Mouse (Mus musculus) embryonic facial prominence, embryonic 15.5 days (tissue): ENCODE data around the gene Uaca. TPM values are rescaled to one million over a fixed set of nuclear protein-coding genes. Genes with fewer than 3 reads are reported as not detected.
A peak's percentile ranks its signal among the peaks of the same experiment; 100 is the strongest.

Experiments
- ATAC-seq: fragments of 200-750 bp; cut with Nextera tagmentation; 2 replicates; pipeline ENCODE4 v1.8.0; 2017; ENCODE audit warnings: low read depth, moderate TSS enrichment; ENCODE audit not compliant: insufficient number of reproducible peaks, low FRiP score, low TSS enrichment
- H3K27ac ChIP-seq: fragments of 300-500 bp; sonication (generic); replicated peaks from 2 replicates; pipeline ENCODE4 v1.5.1; 2015; ENCODE audit warnings: mild to moderate bottlenecking, inconsistent platforms
- H3K27me3 ChIP-seq: fragments of 300-500 bp; sonication (generic); 2 replicates; pipeline ENCODE4 v1.6.1; 2015; ENCODE audit warnings: inconsistent platforms
- H3K36me3 ChIP-seq: fragments of 300-500 bp; sonication (generic); 2 replicates; pipeline ENCODE4 v1.6.1; 2015; ENCODE audit warnings: mild to moderate bottlenecking, inconsistent platforms
- H3K4me1 ChIP-seq: fragments of 300-500 bp; sonication (generic); 2 replicates; pipeline ENCODE4 v1.6.1; 2015; ENCODE audit warnings: inconsistent platforms
- H3K4me2 ChIP-seq: fragments of 300-500 bp; sonication (generic); replicated peaks from 2 replicates; pipeline ENCODE4 v1.6.1; 2015; ENCODE audit warnings: mild to moderate bottlenecking, inconsistent platforms
- H3K4me3 ChIP-seq: fragments of 300-500 bp; sonication (generic); replicated peaks from 2 replicates; pipeline ENCODE4 v1.5.1; 2015; ENCODE audit warnings: mild to moderate bottlenecking, inconsistent platforms
- H3K9ac ChIP-seq: fragments of 300-500 bp; sonication (generic); 2 replicates; pipeline ENCODE4 v1.6.1; 2015; ENCODE audit warnings: inconsistent platforms
- H3K9me3 ChIP-seq: fragments of 300-500 bp; sonication (generic); replicated peaks from 2 replicates; pipeline ENCODE4 v1.6.1; 2016; ENCODE audit warnings: inconsistent platforms
- WGBS: fragments of 180-500 bp; shearing (Covaris S2); methylation state at CpG from one replicate; pipeline ENCODE4 v1.1.7; 2015; 5-methylcytosine and 5-hydroxymethylcytosine counted together
- polyA plus RNA-seq: library from polyadenylated mRNA; unstranded; fragments of >200 nt; fragmentation: Nextera tagmentation; extraction: Ambion mirVana; gene quantifications from 2 replicates; pipeline ENCODE4 v1.2.1, GENCODE M21; 2015

Gene Uaca
- polyA plus RNA-seq, 1 experiment from 2014 or later: 33.9 TPM

DNA sequence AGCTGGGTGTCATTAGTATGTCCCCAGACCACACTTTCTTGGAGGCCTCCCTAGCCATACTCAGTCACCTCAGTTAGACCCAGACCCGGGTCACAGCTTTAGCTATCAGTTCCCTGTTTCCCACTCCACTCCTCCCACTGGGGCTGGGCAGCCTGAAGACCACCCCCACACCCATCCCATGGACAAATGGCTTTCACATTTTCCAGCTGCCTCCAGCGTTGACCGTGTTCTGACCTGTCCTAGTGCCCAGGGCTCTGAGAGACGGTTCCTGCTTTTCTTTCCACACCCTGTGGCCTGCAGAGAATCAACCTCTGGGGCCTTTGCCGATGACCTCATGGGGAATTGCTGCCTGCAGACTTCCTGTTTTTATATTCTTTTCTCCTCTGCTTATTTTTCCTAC is 36.5 kb upstream of the Uaca start:
- H3K4me2 ChIP-seq: no peak overlapping the region
- no peak overlapping the region for H3K27ac ChIP-seq
- H3K4me1 ChIP-seq: peaks cover 13% of the 10 kb centered on the region
- no peak overlapping the region for H3K9ac ChIP-seq
- 29% methylated on average over 5 of the region's 5 CpGs for WGBS
- H3K9me3 ChIP-seq: no peaks in the 10 kb centered on the region
- H3K4me3 ChIP-seq: no peak overlapping the region
- no peaks in the 10 kb centered on the region for H3K27me3 ChIP-seq
- H3K36me3 ChIP-seq: no peaks in the 10 kb centered on the region
- ATAC-seq: peak; percentile 34; the same call in 1 of the 2 replicates

DNA sequence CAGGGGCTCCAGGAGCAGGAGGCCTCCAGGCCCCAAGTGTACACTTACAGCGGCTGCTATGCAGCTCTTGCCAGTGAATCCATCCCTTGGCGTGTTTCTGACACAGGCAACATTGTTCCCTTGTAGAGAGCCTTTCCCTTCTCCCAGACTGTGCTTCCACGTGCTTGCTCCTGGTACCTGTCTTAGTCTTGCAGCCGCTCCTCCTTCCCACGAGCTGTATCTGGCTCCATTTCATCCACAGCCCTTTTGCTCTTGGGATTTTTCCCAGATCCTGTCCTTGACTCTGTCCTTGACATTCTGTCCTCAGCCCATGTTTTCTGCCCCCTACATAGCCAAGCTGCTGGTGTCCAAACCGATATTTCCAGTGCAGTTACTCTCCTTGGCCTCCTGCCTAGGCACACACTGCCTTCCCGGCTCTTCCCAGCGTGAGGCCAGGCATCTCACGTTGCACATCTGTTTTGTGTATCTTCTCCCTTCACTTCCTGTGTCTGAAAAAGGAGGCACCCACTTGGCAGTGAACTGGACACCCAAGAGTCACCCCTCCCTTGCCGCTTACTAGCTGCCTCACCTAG is 34.8 kb upstream of the Uaca start:
- H3K4me2 ChIP-seq: no peak overlapping the region
- no peaks in the 10 kb centered on the region for H3K9me3 ChIP-seq
- H3K4me1 ChIP-seq: peaks cover 13% of the 10 kb centered on the region

DNA sequence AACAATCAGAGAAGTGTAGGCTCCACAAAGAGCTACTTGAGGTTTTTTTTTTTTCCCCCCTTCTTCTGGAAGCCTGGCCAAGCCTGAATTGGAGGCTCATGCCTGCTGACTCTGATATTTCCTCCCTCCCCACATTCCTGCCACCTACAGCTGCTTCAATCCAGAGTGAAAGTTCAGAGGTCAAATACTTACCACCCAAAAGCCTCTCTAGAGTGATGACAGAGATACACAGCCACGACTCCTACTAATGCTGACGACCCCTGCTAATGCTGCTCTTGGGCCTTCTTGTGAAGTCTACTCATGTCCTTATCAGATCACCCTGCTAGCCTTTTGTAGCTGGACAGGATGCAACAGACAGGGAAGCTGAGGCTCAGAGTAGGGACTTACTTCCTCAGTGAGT is 29.2 kb upstream of the Uaca start:
- Histone ChIP-seq H3K27ac (no peak overlapping the region), H3K4me2 (no peak overlapping the region), H3K36me3 (no peaks in the 10 kb centered on the region), H3K4me1 (peaks cover 7% of the 10 kb centered on the region; the same call in 1 of the 2 replicates), H3K9ac (no peak overlapping the region), H3K4me3 (no peak overlapping the region), H3K27me3 (no peaks in the 10 kb centered on the region), H3K9me3 (no peaks in the 10 kb centered on the region)
- no peak for ATAC-seq
- WGBS: 18% methylated on average over 2 of the region's 2 CpGs

More for the DNA sequence above, 34.8 kb upstream of the Uaca start:
- Histone ChIP-seq H3K27ac (no peak overlapping the region), H3K4me3 (no peak overlapping the region), H3K27me3 (no peaks in the 10 kb centered on the region), H3K9ac (no peak overlapping the region), H3K36me3 (no peaks in the 10 kb centered on the region)
- no peak for ATAC-seq
- 59% methylated on average over 10 of the region's 10 CpGs for WGBS

DNA sequence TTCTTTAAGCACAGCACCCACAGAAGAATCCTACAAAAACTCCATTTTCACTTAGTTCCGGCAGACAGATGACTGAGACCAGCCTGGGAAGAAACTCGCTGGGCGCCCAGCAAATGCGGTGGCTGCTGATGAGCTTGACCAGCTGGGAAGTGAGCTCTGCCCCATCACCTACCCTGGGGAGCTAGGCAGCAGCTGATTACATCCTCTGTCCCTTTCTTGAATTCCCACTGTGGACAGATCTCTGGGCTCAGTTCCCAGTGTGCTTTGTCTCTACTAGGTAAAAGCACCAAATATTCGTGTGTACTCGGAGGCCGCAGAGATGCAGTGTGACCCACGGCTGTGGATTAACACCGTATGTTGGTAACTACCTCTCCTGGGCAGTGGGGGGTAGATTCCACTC is 25.9 kb upstream of the Uaca start:
- no peak overlapping the region; the same call in 1 of the 2 replicates for H3K27ac ChIP-seq
- no peaks in the 10 kb centered on the region for H3K9me3 ChIP-seq
- ATAC-seq: no peak
- WGBS: 68% methylated on average over 9 of the region's 9 CpGs
- H3K27me3 ChIP-seq: no peaks in the 10 kb centered on the region
- H3K4me2 ChIP-seq: no peak overlapping the region
- no peak overlapping the region for H3K4me3 ChIP-seq
- H3K36me3 ChIP-seq: no peaks in the 10 kb centered on the region
- H3K9ac ChIP-seq: no peak overlapping the region
- peaks cover 7% of the 10 kb centered on the region; the same call in 1 of the 2 replicates for H3K4me1 ChIP-seq

DNA sequence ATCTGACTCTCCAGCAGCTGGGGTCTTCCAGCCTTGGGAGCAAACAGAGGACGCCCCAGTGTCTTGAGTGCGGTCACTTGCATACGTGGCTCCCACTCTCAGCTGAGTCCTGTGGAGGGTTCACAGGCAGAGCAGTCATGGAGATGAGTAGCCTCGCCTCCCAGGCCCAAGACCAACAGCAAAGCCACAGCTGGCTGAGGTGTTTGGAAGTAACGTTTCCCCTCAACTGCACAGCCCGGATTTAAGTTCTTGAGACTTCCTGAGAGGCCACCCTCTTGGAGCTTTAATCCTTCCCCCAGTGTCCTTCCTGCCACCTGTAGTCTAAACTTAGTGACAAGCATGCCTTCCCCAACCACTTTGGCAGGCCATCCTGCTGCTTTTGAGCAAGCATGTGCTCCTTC is 24.6 kb upstream of the Uaca start:
- no peak overlapping the region for H3K9ac ChIP-seq
- no peaks in the 10 kb centered on the region for H3K36me3 ChIP-seq
- peaks cover 7% of the 10 kb centered on the region; the same call in 1 of the 2 replicates for H3K4me1 ChIP-seq
- no peak for ATAC-seq
- WGBS: 60% methylated on average over 6 of the region's 6 CpGs
- H3K9me3 ChIP-seq: no peaks in the 10 kb centered on the region
- H3K27me3 ChIP-seq: no peaks in the 10 kb centered on the region
- H3K4me3 ChIP-seq: no peak overlapping the region
- H3K27ac ChIP-seq: no peak overlapping the region
- no peak overlapping the region for H3K4me2 ChIP-seq

DNA sequence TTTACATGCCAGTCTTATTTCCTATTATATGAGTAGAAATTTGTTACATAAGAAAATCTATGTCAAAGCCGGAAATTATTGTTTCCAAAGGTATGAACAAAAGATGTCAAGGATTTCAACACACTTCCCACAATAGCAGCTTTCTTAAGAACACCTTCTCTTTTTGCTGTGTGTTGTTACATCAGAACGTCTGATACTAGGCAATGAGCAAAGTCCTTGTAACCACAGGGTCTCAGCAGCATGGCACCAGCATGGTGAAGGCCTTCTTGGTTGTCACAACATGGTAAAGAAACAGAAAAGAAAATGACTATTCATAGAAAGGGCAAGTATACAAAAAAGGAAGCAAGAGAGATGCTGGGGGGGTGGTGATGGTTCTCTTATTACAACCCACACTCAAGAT is 20.6 kb upstream of the Uaca start:
- Histone ChIP-seq H3K36me3 (no peaks in the 10 kb centered on the region), H3K4me1 (peaks cover 7% of the 10 kb centered on the region; the same call in 1 of the 2 replicates), H3K4me3 (no peak overlapping the region), H3K27ac (no peak overlapping the region), H3K27me3 (no peaks in the 10 kb centered on the region), H3K9ac (no peak overlapping the region), H3K9me3 (no peaks in the 10 kb centered on the region), H3K4me2 (no peak overlapping the region)
- ATAC-seq: no peak
- 80% methylated on average over 2 of the region's 2 CpGs for WGBS

DNA sequence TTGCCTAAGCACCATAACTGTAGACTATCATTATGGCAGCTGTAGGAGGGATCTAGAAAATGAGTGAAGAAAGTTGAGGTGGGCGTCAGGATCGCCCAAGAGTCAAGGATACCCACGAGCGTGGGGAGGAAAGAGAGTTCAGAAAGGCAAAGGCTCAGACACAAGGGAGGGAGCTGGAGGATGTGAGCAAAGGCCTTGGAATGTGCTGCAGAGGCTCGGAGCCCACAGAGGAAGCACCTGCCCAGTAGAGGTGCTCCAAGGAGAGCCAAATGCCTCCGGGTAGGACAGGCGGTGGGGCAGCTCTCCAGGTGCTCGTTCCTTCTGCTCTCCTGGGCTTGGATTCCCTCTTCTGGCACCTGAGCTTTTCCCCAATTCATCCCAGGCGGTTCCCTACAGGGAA is 17.4 kb upstream of the Uaca start:
- no peaks in the 10 kb centered on the region for H3K4me1 ChIP-seq
- H3K4me3 ChIP-seq: no peak overlapping the region
- no peak overlapping the region for H3K4me2 ChIP-seq
- WGBS: 83% methylated on average over 9 of the region's 9 CpGs
- H3K36me3 ChIP-seq: no peaks in the 10 kb centered on the region
- ATAC-seq: no peak
- H3K9me3 ChIP-seq: no peaks in the 10 kb centered on the region
- H3K27ac ChIP-seq: no peak overlapping the region
- no peaks in the 10 kb centered on the region for H3K27me3 ChIP-seq
- no peak overlapping the region for H3K9ac ChIP-seq

DNA sequence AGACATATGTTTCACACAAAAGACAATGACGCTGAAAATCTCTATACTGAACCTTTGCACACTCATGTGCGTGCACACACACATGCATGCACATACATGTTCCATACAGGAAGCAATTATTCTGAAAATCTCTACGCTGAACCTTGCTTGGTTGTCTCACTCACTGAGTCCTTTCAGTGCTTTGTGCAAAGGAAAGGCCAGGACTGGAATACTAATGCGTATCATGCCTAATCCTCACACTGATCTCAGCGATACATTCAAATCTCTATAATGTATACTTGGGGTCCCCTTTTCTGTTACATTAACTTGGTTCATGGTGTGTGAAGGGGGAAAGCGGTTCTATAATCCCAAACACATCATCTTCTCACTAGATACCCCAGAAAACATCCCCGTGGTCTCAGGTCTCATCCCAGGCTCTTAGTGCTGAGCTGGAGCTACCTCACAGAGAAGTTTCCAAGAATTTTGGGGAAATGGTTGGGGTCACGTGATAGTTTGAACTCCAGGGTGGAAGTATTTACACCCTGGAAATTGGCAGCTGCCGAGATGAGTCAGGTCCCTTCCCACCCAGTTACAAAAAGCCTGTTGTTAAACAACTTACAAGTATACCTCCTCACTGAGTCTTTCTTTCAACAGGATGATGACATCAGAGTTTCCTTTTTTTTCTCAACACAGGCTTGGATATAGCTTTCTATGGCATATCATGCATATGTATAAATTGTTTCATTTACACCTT is 12.1 kb upstream of the Uaca start:
- Histone ChIP-seq H3K4me2 (no peak overlapping the region), H3K27ac (no peak overlapping the region), H3K4me3 (no peak overlapping the region), H3K9me3 (no peaks in the 10 kb centered on the region), H3K36me3 (no peaks in the 10 kb centered on the region), H3K27me3 (no peaks in the 10 kb centered on the region), H3K4me1 (no peaks in the 10 kb centered on the region), H3K9ac (no peak overlapping the region)
- 73% methylated on average over 9 of the region's 9 CpGs for WGBS
- no peak for ATAC-seq

DNA sequence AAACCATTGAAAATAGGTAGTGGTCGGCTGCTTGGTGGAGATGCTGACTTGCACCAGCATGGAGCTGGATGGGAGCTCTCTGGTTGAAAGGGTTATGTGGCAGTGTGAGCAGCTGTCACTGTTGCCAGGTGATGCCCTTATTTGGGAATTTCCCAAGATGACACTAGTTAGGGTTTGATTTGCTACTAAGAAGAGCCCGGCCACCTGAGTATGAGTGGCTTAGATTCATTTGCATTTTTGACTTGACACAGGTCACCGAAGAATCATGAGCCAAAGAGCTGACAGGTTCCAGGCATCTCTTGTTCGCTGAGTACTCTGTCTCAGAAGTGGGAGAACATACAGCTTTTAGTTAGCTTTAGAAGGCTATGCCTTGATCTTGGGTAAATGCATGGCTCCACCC is 9.3 kb upstream of the Uaca start:
- Histone ChIP-seq H3K9ac (no peak overlapping the region), H3K4me1 (no peaks in the 10 kb centered on the region), H3K4me3 (no peak overlapping the region), H3K4me2 (no peak overlapping the region), H3K27me3 (no peaks in the 10 kb centered on the region), H3K9me3 (no peaks in the 10 kb centered on the region), H3K27ac (no peak overlapping the region), H3K36me3 (no peaks in the 10 kb centered on the region)
- WGBS: 66% methylated on average over 4 of the region's 4 CpGs
- ATAC-seq: no peak

DNA sequence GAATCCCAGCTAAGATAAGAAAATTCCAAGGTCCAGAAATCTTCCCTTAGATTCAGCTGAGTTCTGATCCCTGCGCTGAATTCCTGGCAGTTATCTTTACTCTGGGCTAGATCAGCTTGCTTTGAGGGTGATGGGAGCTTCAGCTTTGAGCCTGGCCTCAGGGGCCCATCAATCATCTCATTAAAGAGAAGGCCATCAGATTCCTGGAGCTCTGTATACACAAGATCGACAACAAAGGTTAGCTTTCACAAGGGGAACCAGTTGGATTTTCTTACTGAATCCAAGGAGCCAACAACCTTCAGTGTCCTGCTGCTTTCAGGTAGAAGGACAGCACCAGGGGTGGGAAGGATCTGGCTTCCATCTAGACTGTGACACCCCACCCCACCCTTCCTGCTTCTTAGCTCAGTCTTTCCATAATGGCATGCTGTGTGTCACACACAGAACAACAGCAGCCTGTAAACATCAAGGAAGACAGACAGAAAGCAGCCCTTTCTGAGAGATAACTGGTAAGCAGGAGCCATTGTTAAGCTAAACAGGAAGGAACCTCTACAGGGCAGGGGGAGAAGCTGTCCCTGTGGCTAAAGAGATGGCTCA is 6.7 kb upstream of the Uaca start:
- ATAC-seq: no peak
- Histone ChIP-seq H3K9me3 (no peaks in the 10 kb centered on the region), H3K4me2 (no peak overlapping the region), H3K27ac (no peak overlapping the region), H3K36me3 (no peaks in the 10 kb centered on the region), H3K4me1 (no peaks in the 10 kb centered on the region), H3K27me3 (no peaks in the 10 kb centered on the region), H3K4me3 (no peak overlapping the region), H3K9ac (no peak overlapping the region)
- 15% methylated on average over 2 of the region's 2 CpGs for WGBS

DNA sequence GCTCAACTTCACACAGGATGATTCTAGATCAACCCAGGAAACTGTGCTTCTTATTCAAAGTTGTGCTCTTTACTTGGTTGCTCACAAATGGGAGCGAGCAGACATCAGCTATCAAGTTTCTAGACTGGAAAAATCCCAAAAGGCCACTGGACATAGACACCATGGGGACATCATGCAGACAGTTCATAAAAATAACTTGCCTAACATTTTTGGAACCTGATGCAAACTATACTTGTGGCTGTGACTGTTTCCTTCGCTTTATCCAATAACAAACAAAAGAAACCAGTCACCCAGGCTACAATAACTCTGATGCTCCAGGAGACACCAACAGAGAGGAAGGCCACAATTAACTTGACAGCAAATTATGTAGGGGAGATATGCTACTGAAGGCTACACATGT is 4.1 kb upstream of the Uaca start:
- no peaks in the 10 kb centered on the region for H3K9me3 ChIP-seq
- no peak overlapping the region for H3K9ac ChIP-seq
- no peak for ATAC-seq
- no peaks in the 10 kb centered on the region for H3K27me3 ChIP-seq
- peaks cover 6% of the 10 kb centered on the region for H3K4me1 ChIP-seq
- no peak overlapping the region for H3K27ac ChIP-seq
- H3K36me3 ChIP-seq: no peaks in the 10 kb centered on the region
- H3K4me3 ChIP-seq: no peak overlapping the region
- no peak overlapping the region for H3K4me2 ChIP-seq
- WGBS: 80% methylated on average over 2 of the region's 2 CpGs
